10 mouse cellular contexts compared by ENCODE assay signal in genomic region chr6:29536651-29537193, GRCm38 (mm10). TPM values are rescaled to one million over a fixed set of nuclear protein-coding genes. Genes with fewer than 3 reads are reported as not detected.
DNase-seq lines count a peak whose midpoint lies in the region; ATAC-seq and TF ChIP-seq lines count a peak whose summit lies in the region.
"Had no signal": no experiment of that assay in that cellular context is flagged by ENCODE, and none has a peak within 500 bp of the region (broad histone marks: within the 10 kb centered on the region; RNA-seq: fewer than 3 reads in every experiment).

No protein-coding gene starts in this region.

- TF ChIP-seq RAD21 in CH12.LX (IDR thresholded peaks at IDR 0.05; ENCODE audit: low read depth, low read length), result peak; percentile 61

- peaks cover 10 to 60% of the 10 kb centered on the region in 2 experiments for H3K4me1 ChIP-seq in CH12.LX (ENCODE audit: control insufficient read depth in 1 of 2, insufficient read depth in 2 of 2)
- no peaks in the 10 kb centered on the region for H3K4me1 ChIP-seq in intestine, postnatal 0 days (replicated peaks; ENCODE audit: control insufficient read depth, insufficient read depth, low read length)
- H3K4me1 ChIP-seq: hindbrain, embryonic 12.5 days had no signal

- 69% methylated on average over 4 of the region's 4 CpGs for WGBS in intestine, postnatal 0 days

- peaks cover 10% of the 10 kb centered on the region for H3K79me2 ChIP-seq in CH12.LX (replicated peaks; ENCODE audit: control insufficient read depth, extremely low read depth, insufficient read depth, poor library complexity, severe bottlenecking)

- TF ChIP-seq CTCF in CH12.LX (conservative IDR thresholded peaks at IDR 0.05 in 1 of 2, IDR thresholded peaks at IDR 0.05 in 1 of 2; ENCODE audit: low read depth in 2 of 2, low read length in 2 of 2), result peak in 1 of 2 experiments; percentile 75; a peak in 2 of 4 replicates
- peak; percentile 54 for TF ChIP-seq CTCF in intestine, postnatal 0 days (IDR thresholded peaks at IDR 0.05; ENCODE audit: low read depth)

- H3K9me3 ChIP-seq in CH12.LX (replicated peaks; ENCODE audit: low read length), result no peaks in the 10 kb centered on the region
- no peaks in the 10 kb centered on the region for H3K9me3 ChIP-seq in intestine, postnatal 0 days (ENCODE audit: control insufficient read depth)
- H3K9me3 ChIP-seq: hindbrain, embryonic 12.5 days; megakaryocyte, embryonic 14.5 days had no signal

- in situ Hi-C loops in CH12.LX (cut with MboI; ENCODE audit: low pct_ligation_motif_present, low pct_unique_long_range_greater_than_20kb, low sequenced_read_pairs), result no loop called here

- H3K36me3 ChIP-seq in CH12.LX (replicated peaks in 1 of 2; ENCODE audit: control insufficient read depth in 1 of 2, insufficient read depth in 1 of 2, low read length in 1 of 2), result peaks cover 70 to 94% of the 10 kb centered on the region in 2 experiments
- H3K36me3 ChIP-seq in intestine, postnatal 0 days (ENCODE audit: control insufficient read depth, insufficient read depth), result peaks cover 16% of the 10 kb centered on the region

- peak overlapping the region; percentile 53 for H3K27ac ChIP-seq in CH12.LX (ENCODE audit: insufficient read depth, low read depth)
- no peak overlapping the region for H3K27ac ChIP-seq in intestine, postnatal 0 days (ENCODE audit: low read depth, low read length)
- H3K27ac ChIP-seq: hindbrain, embryonic 12.5 days had no signal

- TF ChIP-seq POLR2A in CH12.LX (IDR thresholded peaks at IDR 0.05; ENCODE audit: low read depth, low read length), result peak; percentile 35

- peak; percentile 28 for DNase-seq in embryo, embryonic 10.5 days (ENCODE audit: low spot score)
- no peak for DNase-seq in embryo, embryonic 10 days (ENCODE audit: low spot score)
- peak; percentile 40 for DNase-seq in layer of hippocampus, adult 9-10 months (ENCODE audit: low spot score)
- no peak for DNase-seq in layer of hippocampus, postnatal 25 days (ENCODE audit: extremely low spot score in 1 of 2, low spot score in 1 of 2)
- DNase-seq in CH12.LX (ENCODE audit: extremely low read depth), result peak; percentile 70
- no peak for DNase-seq in right cerebral cortex, postnatal 14 days
- no peak for DNase-seq in adrenal gland, adult 2 months

- H3K4me3 ChIP-seq in CH12.LX (replicated peaks in 1 of 3; ENCODE audit: low read depth in 2 of 3, low read length in 2 of 3, poor library complexity in 1 of 3), result peak overlapping the region in 1 of 3 experiments; percentile 12
- H3K4me3 ChIP-seq in intestine, postnatal 0 days (ENCODE audit: low read depth, low read length), result no peak overlapping the region
- H3K4me3 ChIP-seq: hindbrain, embryonic 12.5 days; megakaryocyte, embryonic 14.5 days had no signal

- dilution Hi-C loops in CH12.LX (cut with MboI; ENCODE audit: extremely low pct_ligation_motif_present, extremely low pct_unique_long_range_greater_than_20kb, low sequenced_read_pairs), result no loop called here

- no peak overlapping the region for H3K9ac ChIP-seq in CH12.LX (ENCODE audit: insufficient read depth, low read depth)
- H3K9ac ChIP-seq in intestine, postnatal 0 days (ENCODE audit: low read depth, low read length), result no peak overlapping the region
- H3K9ac ChIP-seq: hindbrain, embryonic 12.5 days had no signal

- TF ChIP-seq EP300 in CH12.LX (IDR thresholded peaks at IDR 0.05; ENCODE audit: low read length), result peak; percentile 14; the same call in 1 of the 2 replicates

- H3K4me2 ChIP-seq in CH12.LX (ENCODE audit: insufficient read depth, low read depth, poor library complexity, severe bottlenecking), result no peak overlapping the region
- H3K4me2 ChIP-seq in intestine, postnatal 0 days (replicated peaks; ENCODE audit: low read depth), result no peak overlapping the region
- H3K4me2 ChIP-seq: hindbrain, embryonic 12.5 days had no signal

- H3K27me3 ChIP-seq in CH12.LX (replicated peaks), result no peaks in the 10 kb centered on the region
- H3K27me3 ChIP-seq in intestine, postnatal 0 days (replicated peaks; ENCODE audit: control insufficient read depth, insufficient read depth, low read length), result no peaks in the 10 kb centered on the region
- H3K27me3 ChIP-seq: hindbrain, embryonic 12.5 days; megakaryocyte, embryonic 14.5 days had no signal

- ATAC-seq in intestine, postnatal 0 days, result no peak

TF ChIP-seq in CH12.LX, 34 proteins besides CTCF, POLR2A, EP300 and RAD21:
- no peak for TF ChIP-seq PAX5 (IDR thresholded peaks at IDR 0.05; ENCODE audit: low read length)
- peak; percentile 78 for TF ChIP-seq SMC3 (IDR thresholded peaks at IDR 0.05; ENCODE audit: low read depth, low read length)
- TF ChIP-seq TCF12 (IDR thresholded peaks at IDR 0.05; ENCODE audit: low read depth, low read length), result 0 out of 2 replicates have a peak, but pooled peaks have one; percentile 19
- peak; percentile 89 for TF ChIP-seq IRF4 (IDR thresholded peaks at IDR 0.05; ENCODE audit: low read depth, low read length)
- no peak for TF ChIP-seq CHD1 (IDR thresholded peaks at IDR 0.05; ENCODE audit: low read depth, low read length)

RNA-seq across cellular contexts. Expression of gene Irf5, which starts 10.3 kb away (rescaled TPM):
- 1 to 10 TPM; 3.4 to 4.0 TPM for total RNA-seq in layer of hippocampus, postnatal 25 days (2021)
- 134 and 152 TPM in 2 replicates for total RNA-seq in CH12.LX (2012; rRNA removed)
- total RNA-seq in CH12.LX (2014; rRNA removed), result 158 and 159 TPM in 2 replicates
- 134 and 144 TPM in 2 replicates for polyA plus RNA-seq in CH12.LX (2012; ENCODE audit: insufficient read length, low read depth)
- 4.2 and 4.3 TPM in 2 replicates for polyA plus RNA-seq in intestine, postnatal 0 days (2015; fragmentation: Nextera tagmentation; extraction: Ambion mirVana)
- total RNA-seq in adrenal gland, adult 2 months (2021), result 1 to 10 TPM; 4.9 to 6.6 TPM
- 15.0 and 15.1 TPM in 2 replicates for polyA plus RNA-seq in adrenal gland, adult 2 months (2012; rRNA removed)

RNA-seq across cellular contexts. Expression of gene Kcp, which starts 29.0 kb away (rescaled TPM):
- total RNA-seq in layer of hippocampus, postnatal 25 days (2021), result 1 to 10 TPM; 2.1 to 3.0 TPM
- total RNA-seq in CH12.LX (2012; rRNA removed), result 0.59 and 0.64 TPM in 2 replicates
- total RNA-seq in CH12.LX (2014; rRNA removed), result not detected in 2 replicates
- 0.49 and 0.51 TPM in 2 replicates for polyA plus RNA-seq in CH12.LX (2012; ENCODE audit: insufficient read length, low read depth)
- polyA plus RNA-seq in intestine, postnatal 0 days (2015; fragmentation: Nextera tagmentation; extraction: Ambion mirVana), result 2.7 and 3.8 TPM in 2 replicates
- 1 to 10 TPM; 1.9 to 2.1 TPM for total RNA-seq in adrenal gland, adult 2 months (2021)
- 6.6 and 8.3 TPM in 2 replicates for polyA plus RNA-seq in adrenal gland, adult 2 months (2012; rRNA removed)

Comparison
In these comparisons a context has a peak if more than half of its experiments do, and no peak if none do; other contexts are left out.
1. DNase-seq: peak in embryo, embryonic 10.5 days (single experiment), layer of hippocampus, adult 9-10 months (single experiment) and CH12.LX (single experiment); none in embryo, embryonic 10 days (single experiment), layer of hippocampus, postnatal 25 days (0 of 2), right cerebral cortex, postnatal 14 days (single experiment) and adrenal gland, adult 2 months (single experiment).
2. RNA of gene Irf5, which starts 10.3 kb away (total RNA-seq): 134 to 159 TPM in CH12.LX; 4.9 to 6.6 TPM in adrenal gland, adult 2 months and 3.4 to 4.0 TPM in layer of hippocampus, postnatal 25 days; every median in the first group is over 10 times any median in the second.